ENCODE assay signal across 14 mouse cellular contexts in the genomic region with DNA sequence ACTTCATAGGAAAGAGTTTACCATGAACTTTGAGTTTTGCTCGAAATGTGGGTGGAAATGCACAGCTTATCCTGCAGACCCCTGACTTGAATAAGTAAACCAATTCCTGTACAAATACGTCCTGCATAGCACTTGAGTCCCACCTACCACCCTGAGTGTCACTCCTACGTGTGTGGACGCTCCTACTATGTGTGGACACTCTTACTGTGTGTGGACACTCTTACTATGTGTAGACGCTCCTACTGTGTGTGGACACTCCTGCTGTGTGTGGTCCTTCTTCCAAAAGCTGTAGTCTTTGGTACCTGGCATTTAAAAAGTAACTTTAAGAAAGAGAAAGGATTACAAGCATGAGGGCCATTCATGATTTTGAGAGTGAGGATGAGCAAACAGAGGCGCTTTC.
"Had no signal": no experiment of that assay in that cellular context is flagged by ENCODE, and none has a peak within 500 bp of the region (broad histone marks: within the 10 kb centered on the region; RNA-seq: fewer than 3 reads in every experiment).

No protein-coding gene starts in this region.

- DNase-seq: kidney, adult 11 months; kidney, adult 2 months; kidney, adult 9 months had no signal

- H3K9me3 ChIP-seq: heart, embryonic 15.5 days; hindbrain, embryonic 13.5 days; hindbrain, embryonic 15.5 days; kidney, embryonic 15.5 days; limb, embryonic 13.5 days; limb, embryonic 15.5 days had no signal

- H3K4me1 ChIP-seq: heart, embryonic 13.5 days; heart, embryonic 15.5 days; kidney, embryonic 15.5 days had no signal

- H3K27me3 ChIP-seq: hindbrain, embryonic 13.5 days; hindbrain, embryonic 15.5 days; kidney, embryonic 15.5 days; limb, embryonic 13.5 days; limb, embryonic 15.5 days had no signal

- H3K4me3 ChIP-seq: heart, adult 2 months; heart, embryonic 13.5 days; heart, embryonic 15.5 days; hindbrain, embryonic 13.5 days; hindbrain, embryonic 15.5 days; kidney, embryonic 15.5 days; limb, embryonic 13.5 days; limb, embryonic 15.5 days had no signal

- H3K36me3 ChIP-seq: heart, embryonic 13.5 days; heart, embryonic 15.5 days; hindbrain, embryonic 13.5 days; hindbrain, embryonic 15.5 days; limb, embryonic 13.5 days had no signal

- H3K27ac ChIP-seq: heart, adult 2 months; heart, embryonic 13.5 days; heart, embryonic 15.5 days; kidney, embryonic 15.5 days; kidney, postnatal 0 days; limb, embryonic 13.5 days; limb, embryonic 15.5 days had no signal

- H3K9ac ChIP-seq: forebrain, postnatal 0 days; heart, embryonic 13.5 days; heart, embryonic 15.5 days; hindbrain, embryonic 13.5 days; hindbrain, embryonic 15.5 days; kidney, embryonic 15.5 days; limb, embryonic 13.5 days; limb, embryonic 15.5 days had no signal

- H3K4me2 ChIP-seq: heart, embryonic 11.5 days; heart, embryonic 13.5 days; heart, embryonic 15.5 days; hindbrain, embryonic 13.5 days; hindbrain, embryonic 15.5 days; kidney, embryonic 15.5 days; limb, embryonic 13.5 days; limb, embryonic 15.5 days had no signal
